Mouse (Mus musculus) lung, postnatal 0 days (tissue): ENCODE measurements around the gene Fam155a. TPM values are rescaled to one million over a fixed set of nuclear protein-coding genes. Genes with fewer than 3 reads are reported as not detected.

Experiments used
- ATAC-seq: fragments of 200-750 bp; cut with Nextera tagmentation; 2 replicates; pipeline ENCODE4 v1.8.0; 2017; ENCODE audit warnings: moderate library complexity
- DNase-seq: peaks from one replicate; pipeline ENCODE4 v3.0.0-alpha.2; 2016; ENCODE audit warnings: low spot score
- H3K27ac ChIP-seq: fragments of 300-500 bp; sonication (generic); 2 replicates; pipeline ENCODE4 v1.5.1; 2014; ENCODE audit warnings: antibody characterized with exemption, mild to moderate bottlenecking, low read length, mixed read lengths
- H3K27me3 ChIP-seq: fragments of 300-500 bp; sonication (generic); replicated peaks from 2 replicates; pipeline ENCODE4 v1.6.1; 2014; ENCODE audit warnings: low read length, mixed read lengths; ENCODE audit not compliant: insufficient read depth
- H3K36me3 ChIP-seq: fragments of 300-500 bp; sonication (generic); 2 replicates; pipeline ENCODE4 v1.6.1; 2014; ENCODE audit warnings: low read length, mixed read lengths; ENCODE audit not compliant: insufficient read depth
- H3K4me1 ChIP-seq: fragments of 300-500 bp; sonication (generic); 2 replicates; pipeline ENCODE4 v1.6.1; 2014; ENCODE audit warnings: antibody characterized with exemption, low read depth, low read length, mixed read lengths; ENCODE audit not compliant: insufficient read depth
- H3K4me2 ChIP-seq: fragments of 300-500 bp; sonication (generic); replicated peaks from 2 replicates; pipeline ENCODE4 v1.6.1; 2014; ENCODE audit warnings: low read depth, mild to moderate bottlenecking, low read length, moderate library complexity, mixed read lengths
- H3K4me3 ChIP-seq: fragments of 300-500 bp; sonication (generic); 2 replicates; pipeline ENCODE4 v1.5.1; 2014; ENCODE audit warnings: low read depth, low read length
- H3K9ac ChIP-seq: fragments of 300-500 bp; sonication (generic); replicated peaks from 2 replicates; pipeline ENCODE4 v1.6.1; 2014; ENCODE audit warnings: low read depth, mild to moderate bottlenecking
- H3K9me3 ChIP-seq: fragments of 300-500 bp; sonication (generic); 2 replicates; pipeline ENCODE4 v1.6.1; 2016; ENCODE audit warnings: low read length, mixed read lengths
- CTCF ChIP-seq: IDR thresholded peaks from 2 replicates; pipeline ENCODE4 v1.5.1; 2016; ENCODE audit warnings: antibody characterized with exemption, mild to moderate bottlenecking
- EP300 ChIP-seq: IDR thresholded peaks from 2 replicates; pipeline ENCODE4 v1.6.1; 2016; ENCODE audit warnings: antibody characterized with exemption, mild to moderate bottlenecking, control low read depth
- WGBS: fragments of 180-500 bp; shearing (Covaris S2); extraction: QIAGEN DNeasy Blood & Tissue Kit; methylation state at CpG from one replicate; pipeline ENCODE4 v1.1.7; 2014; 5-methylcytosine and 5-hydroxymethylcytosine counted together
- polyA plus RNA-seq: library from polyadenylated mRNA; unstranded; fragments of >200 nt; fragmentation: Nextera tagmentation; extraction: Ambion mirVana; gene quantifications from 2 replicates; pipeline ENCODE4 v1.2.1, GENCODE M21; 2015

The Fam155a gene
- polyA plus RNA-seq, 1 experiment from 2014 or later = 0.11 TPM

- whole genome bisulfite sequencing = 80% methylated on average over 5 of the region's 5 CpGs
- no peaks in the 10 kb centered on the region for H3K4me1 ChIP-seq
- H3K36me3 ChIP-seq = no peaks in the 10 kb centered on the region
- ATAC-seq (no peak), DNase-seq (no peak)
- no peak overlapping the region for H3K27ac ChIP-seq
- H3K9me3 ChIP-seq = no peaks in the 10 kb centered on the region
- no peak overlapping the region for H3K9ac ChIP-seq
- no peak overlapping the region for H3K4me2 ChIP-seq
- no peak overlapping the region for H3K4me3 ChIP-seq
- no peaks in the 10 kb centered on the region for H3K27me3 ChIP-seq
- TF ChIP-seq CTCF (no peak), EP300 (no peak)
Observed at GRCm38 (mm10) chr8:9453742-9454141, 317.2 kb downstream of the Fam155a start.

DNA sequence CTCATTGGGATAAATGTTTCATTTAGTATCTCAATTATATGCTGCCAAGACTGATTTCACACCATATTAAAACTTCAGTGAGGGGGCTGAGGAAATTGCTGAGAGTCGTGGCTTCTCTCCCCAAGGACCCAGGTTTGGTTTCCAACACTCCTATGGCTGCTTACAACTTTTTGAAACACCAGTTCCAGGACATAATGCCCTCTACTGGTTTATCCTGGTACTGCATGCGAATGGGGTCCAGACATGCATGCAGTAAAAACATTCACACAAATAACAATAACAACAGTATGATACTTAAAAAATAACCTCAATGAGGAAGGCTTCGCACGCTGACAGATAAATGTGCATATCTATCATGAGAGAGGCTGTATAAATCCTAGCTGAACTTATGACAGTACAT, 319.4 kb downstream of the Fam155a start:
- WGBS = 61% methylated on average over 4 of the region's 4 CpGs
- Histone ChIP-seq H3K4me2 (no peak overlapping the region), H3K4me1 (no peaks in the 10 kb centered on the region), H3K36me3 (no peaks in the 10 kb centered on the region), H3K9me3 (no peaks in the 10 kb centered on the region), H3K27me3 (no peaks in the 10 kb centered on the region), H3K4me3 (no peak overlapping the region), H3K27ac (no peak overlapping the region), H3K9ac (no peak overlapping the region)
- DNase-seq (no peak), ATAC-seq (no peak)
- TF ChIP-seq CTCF = peak; percentile 57
- no peak for TF ChIP-seq EP300

- ATAC-seq (no peak), DNase-seq (no peak)
- 35% methylated on average over 7 of the region's 7 CpGs for WGBS
- no peaks in the 10 kb centered on the region for H3K9me3 ChIP-seq
- no peak overlapping the region for H3K27ac ChIP-seq
- no peaks in the 10 kb centered on the region for H3K4me1 ChIP-seq
- H3K36me3 ChIP-seq = no peaks in the 10 kb centered on the region
- no peak overlapping the region for H3K9ac ChIP-seq
- no peaks in the 10 kb centered on the region for H3K27me3 ChIP-seq
- no peak overlapping the region for H3K4me3 ChIP-seq
- no peak overlapping the region for H3K4me2 ChIP-seq
- no peak for TF ChIP-seq EP300
- TF ChIP-seq CTCF = no peak
Observed at GRCm38 (mm10) chr8:9448613-9449012, 322.3 kb downstream of the Fam155a start.

- TF ChIP-seq EP300 (no peak), CTCF (no peak)
- no peaks in the 10 kb centered on the region for H3K36me3 ChIP-seq
- H3K4me2 ChIP-seq = no peak overlapping the region
- ATAC-seq (no peak), DNase-seq (no peak)
- no peak overlapping the region for H3K27ac ChIP-seq
- no peaks in the 10 kb centered on the region for H3K9me3 ChIP-seq
- no peaks in the 10 kb centered on the region for H3K4me1 ChIP-seq
- H3K4me3 ChIP-seq = no peak overlapping the region
- H3K27me3 ChIP-seq = no peaks in the 10 kb centered on the region
- 67% methylated on average over 4 of the region's 4 CpGs for WGBS
- no peak overlapping the region for H3K9ac ChIP-seq
Observed at GRCm38 (mm10) chr8:9437822-9438221, 333.1 kb downstream of the Fam155a start.

DNA sequence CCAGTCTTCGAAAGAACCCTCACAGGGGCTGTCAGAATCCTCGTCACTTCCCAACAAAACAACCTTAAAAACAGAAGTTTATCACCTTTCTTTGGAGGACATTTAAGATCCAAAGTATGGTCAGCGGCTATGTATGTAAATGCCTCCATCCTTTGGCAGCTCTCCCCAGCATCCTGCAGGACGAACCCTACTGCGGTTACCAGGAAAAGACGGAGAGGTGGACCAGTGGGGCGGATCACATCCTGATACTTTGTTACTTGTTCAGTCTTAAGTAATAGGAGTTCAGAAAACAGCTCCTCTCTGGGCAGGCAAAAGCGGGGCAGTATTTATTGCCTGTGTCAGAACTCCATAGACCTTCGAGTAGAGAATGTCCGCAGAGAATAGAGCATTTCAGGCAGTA, 335.5 kb downstream of the Fam155a start:
- no peaks in the 10 kb centered on the region for H3K4me1 ChIP-seq
- no peak for ATAC-seq
- TF ChIP-seq CTCF (no peak), EP300 (no peak)
- H3K27me3 ChIP-seq = no peaks in the 10 kb centered on the region
- no peak overlapping the region for H3K4me2 ChIP-seq
- H3K36me3 ChIP-seq = no peaks in the 10 kb centered on the region
- H3K27ac ChIP-seq = no peak overlapping the region
- no peak for DNase-seq
- 42% methylated on average over 10 of the region's 10 CpGs for WGBS
- H3K4me3 ChIP-seq = no peak overlapping the region
- H3K9ac ChIP-seq = no peak overlapping the region
- no peaks in the 10 kb centered on the region for H3K9me3 ChIP-seq

DNA sequence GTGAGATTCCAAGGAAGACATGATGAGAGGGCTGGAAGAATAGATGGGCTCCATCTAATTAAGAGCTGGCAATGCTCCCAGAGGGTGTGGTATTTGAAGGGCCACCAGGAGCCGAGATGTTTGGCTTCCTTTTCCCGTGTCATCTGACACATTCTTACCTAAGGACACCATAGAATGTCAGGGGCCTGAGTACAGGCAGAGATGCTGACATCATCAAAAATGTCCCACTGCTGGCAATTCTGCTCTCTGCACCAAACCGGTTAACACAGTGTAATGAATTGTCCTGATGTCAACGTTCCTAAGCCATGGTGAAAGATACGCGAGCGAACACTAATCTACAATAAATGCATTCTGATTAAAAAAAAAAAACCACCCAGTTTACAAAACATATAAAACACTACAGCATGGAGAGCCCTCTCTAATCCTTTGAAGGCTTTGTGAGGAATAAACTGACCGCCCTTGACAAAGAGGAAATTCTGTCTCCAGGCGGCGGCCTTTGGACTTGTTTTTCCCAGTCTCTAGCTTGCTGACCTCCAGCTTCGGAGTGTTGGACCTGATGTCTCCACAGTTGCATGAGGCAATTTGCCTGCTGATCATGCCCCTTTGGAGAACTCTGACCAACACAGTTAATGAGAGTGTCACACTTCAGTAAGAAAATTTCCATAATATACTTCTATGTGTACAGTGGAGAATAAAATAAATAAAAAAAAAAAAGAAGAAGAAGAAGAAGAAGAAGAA, 338.2 kb downstream of the Fam155a start:
- no peaks in the 10 kb centered on the region for H3K36me3 ChIP-seq
- H3K4me2 ChIP-seq = no peak overlapping the region
- no peaks in the 10 kb centered on the region for H3K9me3 ChIP-seq
- ATAC-seq = no peak
- no peak overlapping the region for H3K9ac ChIP-seq
- DNase-seq = no peak
- H3K4me1 ChIP-seq = no peaks in the 10 kb centered on the region
- H3K27ac ChIP-seq = no peak overlapping the region
- 65% methylated on average over 11 of the region's 11 CpGs for WGBS
- H3K4me3 ChIP-seq = no peak overlapping the region
- H3K27me3 ChIP-seq = no peaks in the 10 kb centered on the region
- TF ChIP-seq CTCF (no peak), EP300 (no peak)
